9 mouse cellular contexts compared by ENCODE assay signal in genomic region chr7:132711579-132711978, GRCm38 (mm10).
DNase-seq lines count a peak whose midpoint lies in the region; ATAC-seq and TF ChIP-seq lines count a peak whose summit lies in the region.
"Had no signal": no experiment of that assay in that cellular context is flagged by ENCODE, and none has a peak within 500 bp of the region (broad histone marks: within the 10 kb centered on the region; RNA-seq: fewer than 3 reads in every experiment).

No protein-coding gene starts in this region.

- 0 out of 2 replicates have a peak overlapping the region, but pooled peaks have one; percentile 15 for H3K4me2 ChIP-seq in heart, embryonic 12.5 days
- peak overlapping the region; percentile 34 for H3K4me2 ChIP-seq in lung, embryonic 16.5 days (ENCODE audit: low read depth, low read length)
- H3K4me2 ChIP-seq in hindbrain, postnatal 0 days (ENCODE audit: low read depth, low read length) = no peak overlapping the region
- 0 out of 2 replicates have a peak overlapping the region, but pooled peaks have one; percentile 8 for H3K4me2 ChIP-seq in stomach, embryonic 15.5 days

- H3K9ac ChIP-seq in heart, embryonic 12.5 days = peak overlapping the region; percentile 23; the same call in 1 of the 2 replicates
- peak overlapping the region; percentile 65 for H3K9ac ChIP-seq in lung, embryonic 16.5 days (ENCODE audit: low read length)
- H3K9ac ChIP-seq in hindbrain, postnatal 0 days (replicated peaks; ENCODE audit: low read length) = 0 out of 2 replicates have a peak overlapping the region, but pooled peaks have one; percentile 21
- no peak overlapping the region for H3K9ac ChIP-seq in stomach, embryonic 15.5 days

- no peak overlapping the region for H3K4me3 ChIP-seq in heart, embryonic 12.5 days
- H3K4me3 ChIP-seq in lung, embryonic 16.5 days (ENCODE audit: low read length) = no peak overlapping the region
- no peak overlapping the region for H3K4me3 ChIP-seq in hindbrain, postnatal 0 days (ENCODE audit: low read length)
- no peak overlapping the region for H3K4me3 ChIP-seq in stomach, embryonic 15.5 days (replicated peaks)

- 68% methylated on average over 9 of the region's 9 CpGs for WGBS in heart, embryonic 12.5 days
- 43% methylated on average over 9 of the region's 9 CpGs for WGBS in lung, embryonic 16.5 days
- 72% methylated on average over 9 of the region's 9 CpGs for WGBS in hindbrain, postnatal 0 days
- 72% methylated on average over 9 of the region's 9 CpGs for WGBS in stomach, embryonic 15.5 days

- H3K4me1 ChIP-seq in heart, embryonic 12.5 days (replicated peaks) = peaks cover 50% of the 10 kb centered on the region
- H3K4me1 ChIP-seq in lung, embryonic 16.5 days (replicated peaks; ENCODE audit: control insufficient read depth, insufficient read depth, low read length) = peaks cover 44% of the 10 kb centered on the region
- H3K4me1 ChIP-seq in hindbrain, postnatal 0 days (ENCODE audit: insufficient read depth, low read length) = peaks cover 19% of the 10 kb centered on the region
- peaks cover 38% of the 10 kb centered on the region for H3K4me1 ChIP-seq in stomach, embryonic 15.5 days

- no peak for ATAC-seq in heart, embryonic 12.5 days (ENCODE audit: insufficient number of reproducible peaks, low FRiP score)
- ATAC-seq in lung, embryonic 16.5 days (ENCODE audit: low read depth) = peak; percentile 31
- ATAC-seq in hindbrain, postnatal 0 days = no peak
- ATAC-seq in stomach, embryonic 15.5 days (ENCODE audit: insufficient read depth, low FRiP score, low read depth) = no peak

- peak overlapping the region; percentile 43 for H3K27ac ChIP-seq in heart, embryonic 12.5 days (ENCODE audit: poor library complexity, severe bottlenecking)
- peak overlapping the region; percentile 95 for H3K27ac ChIP-seq in lung, embryonic 16.5 days (ENCODE audit: low read length)
- peak overlapping the region; percentile 49; the same call in 1 of the 2 replicates for H3K27ac ChIP-seq in hindbrain, postnatal 0 days
- H3K27ac ChIP-seq in stomach, embryonic 15.5 days = peak overlapping the region; percentile 44; the same call in 1 of the 2 replicates

- H3K36me3 ChIP-seq in heart, embryonic 12.5 days = peaks cover 5% of the 10 kb centered on the region; the same call in 1 of the 2 replicates
- peaks cover 7% of the 10 kb centered on the region; the same call in 1 of the 2 replicates for H3K36me3 ChIP-seq in lung, embryonic 16.5 days (ENCODE audit: control insufficient read depth, insufficient read depth, low read length)
- no peaks in the 10 kb centered on the region for H3K36me3 ChIP-seq in hindbrain, postnatal 0 days (ENCODE audit: insufficient read depth, low read length)
- H3K36me3 ChIP-seq in stomach, embryonic 15.5 days = no peaks in the 10 kb centered on the region

- TF ChIP-seq CTCF in hindbrain, postnatal 0 days (IDR thresholded peaks at IDR 0.05; ENCODE audit: low read depth) = no peak

- DNase-seq in heart, postnatal 4 days = no peak
- no peak for DNase-seq in lung, postnatal 4 days
- no peak for DNase-seq in hindbrain, postnatal 0 days (ENCODE audit: low spot score)
- no peak for DNase-seq in urinary bladder, adult 18-20 months (ENCODE audit: low spot score in 2 of 2)
- DNase-seq in frontal cortex, postnatal 10 days (ENCODE audit: low spot score in 2 of 2) = no peak
- DNase-seq: gastrocnemius, postnatal 36 days had no signal

- H3K9me3 ChIP-seq in heart, embryonic 12.5 days (replicated peaks) = no peaks in the 10 kb centered on the region
- H3K9me3 ChIP-seq in lung, embryonic 16.5 days (ENCODE audit: control insufficient read depth, low read length) = no peaks in the 10 kb centered on the region
- H3K9me3 ChIP-seq in hindbrain, postnatal 0 days (ENCODE audit: low read length) = no peaks in the 10 kb centered on the region
- no peaks in the 10 kb centered on the region for H3K9me3 ChIP-seq in stomach, embryonic 15.5 days

- no peaks in the 10 kb centered on the region for H3K27me3 ChIP-seq in heart, embryonic 12.5 days (replicated peaks)
- no peaks in the 10 kb centered on the region for H3K27me3 ChIP-seq in lung, embryonic 16.5 days (ENCODE audit: control insufficient read depth, insufficient read depth, low read depth, low read length)
- H3K27me3 ChIP-seq in hindbrain, postnatal 0 days (ENCODE audit: insufficient read depth, low read length) = no peaks in the 10 kb centered on the region
- H3K27me3 ChIP-seq in stomach, embryonic 15.5 days (replicated peaks) = no peaks in the 10 kb centered on the region

Comparison
In these comparisons a context has a peak if more than half of its experiments do, and no peak if none do; other contexts are left out.
1. H3K27ac ChIP-seq: peak in every context shown above with its lines; median percentile 95 in lung, embryonic 16.5 days; 49 in hindbrain, postnatal 0 days; 44 in stomach, embryonic 15.5 days; 43 in heart, embryonic 12.5 days.